Mouse (Mus musculus) induced T-regulatory cell, adult 2 months (primary cell): ENCODE data around the gene Ogfod3.

Experiments
- DNase-seq: peaks from one replicate; pipeline ENCODE4 v3.0.0-alpha.2; 2012; ENCODE audit warnings: low read depth

Ogfod3 gene

GRCm38 (mm10) chr11:121204161-121205006 is at the start of gene Ogfod3, which contains the start of gene Hexdc:
TSS of gene Ogfod3 (minus strand) at chr11:121204711.
TSS of gene Hexdc (plus strand) at chr11:121204433.
- DNase-seq: peak; percentile 97

- no peak for DNase-seq
Observed at GRCm38 (mm10) chr11:121250196-121250595, 45.7 kb upstream of the Ogfod3 start.

- no peak for DNase-seq
Observed at GRCm38 (mm10) chr11:121239669-121240068, 35.2 kb upstream of the Ogfod3 start.

- DNase-seq: peak; percentile 78
Observed at GRCm38 (mm10) chr11:121237345-121238128, 33.0 kb upstream of the Ogfod3 start.

GRCm38 (mm10) chr11:121236564-121237344 is 32.2 kb upstream of the Ogfod3 start, which contains the start of gene Narf:
TSS of gene Narf (plus strand) at chr11:121237253.
- peak; percentile 100 for DNase-seq

GRCm38 (mm10) chr11:121235475-121236238 is 31.1 kb upstream of the Ogfod3 start:
- DNase-seq: peak; percentile 77

GRCm38 (mm10) chr11:121232706-121233105 is 28.2 kb upstream of the Ogfod3 start:
- no peak for DNase-seq

- DNase-seq: no peak
Observed at GRCm38 (mm10) chr11:121231628-121232291, 27.2 kb upstream of the Ogfod3 start.

GRCm38 (mm10) chr11:121231191-121231590 is 26.7 kb upstream of the Ogfod3 start:
- no peak for DNase-seq

- DNase-seq: peak; percentile 96
Observed at GRCm38 (mm10) chr11:121229018-121229439, 24.5 kb upstream of the Ogfod3 start, which contains the start of gene Cybc1. TSS of gene Cybc1 (minus strand) at chr11:121229322.

GRCm38 (mm10) chr11:121228129-121229017 is 23.9 kb upstream of the Ogfod3 start:
- DNase-seq: peak; percentile 38

- DNase-seq: no peak
Observed at GRCm38 (mm10) chr11:121221321-121222010, 17.0 kb upstream of the Ogfod3 start.

GRCm38 (mm10) chr11:121220771-121221170 is 16.3 kb upstream of the Ogfod3 start:
- no peak for DNase-seq

- DNase-seq: no peak
Observed at GRCm38 (mm10) chr11:121219776-121220175, 15.3 kb upstream of the Ogfod3 start.

- DNase-seq: no peak
Observed at GRCm38 (mm10) chr11:121216831-121217230, 12.3 kb upstream of the Ogfod3 start.

GRCm38 (mm10) chr11:121203859-121204160 is 701 bp downstream of the Ogfod3 start:
- no peak for DNase-seq

GRCm38 (mm10) chr11:121201436-121202198 is 2.9 kb downstream of the Ogfod3 start:
- peak; percentile 68 for DNase-seq

GRCm38 (mm10) chr11:121200781-121201180 is 3.7 kb downstream of the Ogfod3 start:
- DNase-seq: no peak
